Mouse (Mus musculus) A20 (cell line): Measurements from ENCODE around the gene Map3k1.

Source experiments
- DNase-seq: peaks from one replicate; pipeline ENCODE4 v3.0.0-alpha.2; 2011; ENCODE audit warnings: low read depth, low spot score

The Map3k1 gene

GRCm38 (mm10) chr13:111792130-111792974, 16.4 kb downstream of the Map3k1 start:
- no peak for DNase-seq

GRCm38 (mm10) chr13:111791596-111791995, 17.2 kb downstream of the Map3k1 start:
- no peak for DNase-seq

- no peak for DNase-seq
Measured at GRCm38 (mm10) chr13:111789420-111790065, 19.2 kb downstream of the Map3k1 start.

- DNase-seq = no peak
Measured at GRCm38 (mm10) chr13:111788882-111789281, 19.9 kb downstream of the Map3k1 start.

- peak; percentile 77 for DNase-seq
Measured at GRCm38 (mm10) chr13:111787857-111788619, 20.8 kb downstream of the Map3k1 start.

GRCm38 (mm10) chr13:111786584-111786983, 22.2 kb downstream of the Map3k1 start:
- no peak for DNase-seq

- no peak for DNase-seq
Measured at GRCm38 (mm10) chr13:111783451-111783850, 25.3 kb downstream of the Map3k1 start.

- no peak for DNase-seq
Measured at GRCm38 (mm10) chr13:111779471-111779870, 29.3 kb downstream of the Map3k1 start.

- no peak for DNase-seq
Measured at GRCm38 (mm10) chr13:111778606-111779005, 30.2 kb downstream of the Map3k1 start.

- DNase-seq = no peak
Measured at GRCm38 (mm10) chr13:111777865-111778264, 30.9 kb downstream of the Map3k1 start.

- DNase-seq = no peak
Measured at GRCm38 (mm10) chr13:111777179-111777578, 31.6 kb downstream of the Map3k1 start.

GRCm38 (mm10) chr13:111772075-111772474, 36.7 kb downstream of the Map3k1 start:
- no peak for DNase-seq

- peak; percentile 53 for DNase-seq
Measured at GRCm38 (mm10) chr13:111771232-111771631, 37.6 kb downstream of the Map3k1 start.

- no peak for DNase-seq
Measured at GRCm38 (mm10) chr13:111770776-111771175, 38.0 kb downstream of the Map3k1 start.

- no peak for DNase-seq
Measured at GRCm38 (mm10) chr13:111762526-111762925, 46.3 kb downstream of the Map3k1 start.

GRCm38 (mm10) chr13:111756986-111757385, 51.8 kb downstream of the Map3k1 start:
- DNase-seq = no peak

GRCm38 (mm10) chr13:111755937-111756336, 52.9 kb downstream of the Map3k1 start:
- DNase-seq = no peak

GRCm38 (mm10) chr13:111755377-111755776, 53.4 kb downstream of the Map3k1 start:
- DNase-seq = no peak

- no peak for DNase-seq
Measured at GRCm38 (mm10) chr13:111753321-111753720, 55.5 kb downstream of the Map3k1 start.

GRCm38 (mm10) chr13:111748301-111749062, 60.3 kb downstream of the Map3k1 start:
- no peak for DNase-seq

- DNase-seq = no peak
Measured at GRCm38 (mm10) chr13:111746831-111747230, 62.0 kb downstream of the Map3k1 start.
